Mouse (Mus musculus): Measurements from ENCODE around the gene Rfx7. TPM values are rescaled to one million over a fixed set of nuclear protein-coding genes. Genes with fewer than 3 reads are reported as not detected.

Rfx7 gene
- polyA plus RNA-seq, 1 experiment from 2014 or later: 4.0 TPM

- WGBS: 0% methylated on average over 2 of the region's 2 CpGs
- H3K9me3 ChIP-seq (ENCODE audit: low read length): no peaks in the 10 kb centered on the region
- DNase-seq (ENCODE audit: low spot score) (peak; percentile 15), ATAC-seq (no peak)
- peak overlapping the region; percentile 97 for H3K27ac ChIP-seq (ENCODE audit: low read length)
- TF ChIP-seq EP300 (IDR thresholded peaks at IDR 0.05): no peak
- TF ChIP-seq CTCF (IDR thresholded peaks at IDR 0.05): no peak
- peak overlapping the region; percentile 91 for H3K9ac ChIP-seq (replicated peaks; ENCODE audit: low read depth)
- H3K27me3 ChIP-seq (replicated peaks; ENCODE audit: insufficient read depth, low read length): no peaks in the 10 kb centered on the region
- no peaks in the 10 kb centered on the region for H3K36me3 ChIP-seq (ENCODE audit: insufficient read depth, low read length)
- H3K4me1 ChIP-seq (ENCODE audit: insufficient read depth, low read depth, low read length): peaks cover 3% of the 10 kb centered on the region; the same call in 1 of the 2 replicates
- peak overlapping the region; percentile 87 for H3K4me2 ChIP-seq (replicated peaks; ENCODE audit: low read depth, low read length)
- peak overlapping the region; percentile 98 for H3K4me3 ChIP-seq (ENCODE audit: low read depth, low read length)
These were observed 1.0 kb downstream of the Rfx7 start for GRCm38 (mm10) chr9:72533089-72533415.

GRCm38 (mm10) chr9:72534985-72535384 is 2.9 kb downstream of the Rfx7 start:
- peaks cover 3% of the 10 kb centered on the region; the same call in 1 of the 2 replicates for H3K4me1 ChIP-seq (ENCODE audit: insufficient read depth, low read depth, low read length)
- no peak for ATAC-seq
- no peak overlapping the region for H3K27ac ChIP-seq (ENCODE audit: low read length)
- H3K36me3 ChIP-seq (ENCODE audit: insufficient read depth, low read length): no peaks in the 10 kb centered on the region
- 72% methylated on average over 2 of the region's 2 CpGs for WGBS
- H3K27me3 ChIP-seq (replicated peaks; ENCODE audit: insufficient read depth, low read length): no peaks in the 10 kb centered on the region
- DNase-seq (ENCODE audit: low spot score): no peak
- H3K4me2 ChIP-seq (replicated peaks; ENCODE audit: low read depth, low read length): no peak overlapping the region
- TF ChIP-seq EP300 (IDR thresholded peaks at IDR 0.05) (no peak), CTCF (IDR thresholded peaks at IDR 0.05) (no peak)
- H3K9ac ChIP-seq (replicated peaks; ENCODE audit: low read depth): no peak overlapping the region
- H3K9me3 ChIP-seq (ENCODE audit: low read length): no peaks in the 10 kb centered on the region
- H3K4me3 ChIP-seq (ENCODE audit: low read depth, low read length): no peak overlapping the region

- no peak overlapping the region for H3K4me2 ChIP-seq (replicated peaks; ENCODE audit: low read depth, low read length)
- H3K27ac ChIP-seq (ENCODE audit: low read length): no peak overlapping the region
- H3K9me3 ChIP-seq (ENCODE audit: low read length): no peaks in the 10 kb centered on the region
- H3K27me3 ChIP-seq (replicated peaks; ENCODE audit: insufficient read depth, low read length): no peaks in the 10 kb centered on the region
- peaks cover 3% of the 10 kb centered on the region; the same call in 1 of the 2 replicates for H3K4me1 ChIP-seq (ENCODE audit: insufficient read depth, low read depth, low read length)
- ATAC-seq (no peak), DNase-seq (ENCODE audit: low spot score) (no peak)
- no peaks in the 10 kb centered on the region for H3K36me3 ChIP-seq (ENCODE audit: insufficient read depth, low read length)
- TF ChIP-seq CTCF (IDR thresholded peaks at IDR 0.05): no peak
- no peak for TF ChIP-seq EP300 (IDR thresholded peaks at IDR 0.05)
- H3K9ac ChIP-seq (replicated peaks; ENCODE audit: low read depth): no peak overlapping the region
- WGBS: 51% methylated on average over 3 of the region's 3 CpGs
- H3K4me3 ChIP-seq (ENCODE audit: low read depth, low read length): no peak overlapping the region
These were observed 3.4 kb downstream of the Rfx7 start for GRCm38 (mm10) chr9:72535394-72535793.

DNA sequence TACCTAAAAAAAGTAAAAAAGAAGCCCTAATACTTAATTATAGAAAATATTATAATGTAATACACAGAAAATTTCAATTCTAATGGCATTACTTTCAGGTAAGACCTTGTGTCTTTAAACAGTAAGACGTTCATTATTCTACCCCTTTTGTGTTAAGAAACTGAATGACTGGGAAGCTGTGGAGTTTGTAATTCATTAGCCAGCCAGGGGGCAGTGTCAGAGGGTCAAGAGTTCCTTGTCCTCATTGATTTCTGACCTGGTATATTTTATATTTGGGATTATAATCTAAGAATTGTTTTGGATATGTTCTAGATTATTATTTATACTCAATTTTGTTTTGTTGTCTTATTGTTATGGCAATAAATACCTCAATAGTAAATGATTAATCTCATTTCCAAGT is 5.0 kb downstream of the Rfx7 start:
- no peak for TF ChIP-seq EP300 (IDR thresholded peaks at IDR 0.05)
- peak; percentile 30 for TF ChIP-seq CTCF (IDR thresholded peaks at IDR 0.05)
- 47% methylated on average over 1 of the region's 1 CpGs for WGBS

GRCm38 (mm10) chr9:72543590-72543989 is 11.6 kb downstream of the Rfx7 start:
- DNase-seq (ENCODE audit: low spot score) (no peak), ATAC-seq (no peak)
- TF ChIP-seq EP300 (IDR thresholded peaks at IDR 0.05) (no peak), CTCF (IDR thresholded peaks at IDR 0.05) (no peak)
- Histone ChIP-seq H3K4me3 (ENCODE audit: low read depth, low read length) (no peak overlapping the region), H3K4me2 (replicated peaks; ENCODE audit: low read depth, low read length) (no peak overlapping the region), H3K9ac (replicated peaks; ENCODE audit: low read depth) (no peak overlapping the region), H3K27me3 (replicated peaks; ENCODE audit: insufficient read depth, low read length) (no peaks in the 10 kb centered on the region), H3K9me3 (ENCODE audit: low read length) (no peaks in the 10 kb centered on the region), H3K36me3 (ENCODE audit: insufficient read depth, low read length) (no peaks in the 10 kb centered on the region), H3K4me1 (ENCODE audit: insufficient read depth, low read depth, low read length) (no peaks in the 10 kb centered on the region), H3K27ac (ENCODE audit: low read length) (no peak overlapping the region)

More for the DNA sequence above, 5.0 kb downstream of the Rfx7 start:
- H3K36me3 ChIP-seq (ENCODE audit: insufficient read depth, low read length): no peaks in the 10 kb centered on the region
- no peaks in the 10 kb centered on the region for H3K9me3 ChIP-seq (ENCODE audit: low read length)
- H3K9ac ChIP-seq (replicated peaks; ENCODE audit: low read depth): no peak overlapping the region
- no peak overlapping the region for H3K4me3 ChIP-seq (ENCODE audit: low read depth, low read length)
- H3K27me3 ChIP-seq (replicated peaks; ENCODE audit: insufficient read depth, low read length): no peaks in the 10 kb centered on the region
- ATAC-seq (no peak), DNase-seq (ENCODE audit: low spot score) (peak; percentile 24)
- H3K4me2 ChIP-seq (replicated peaks; ENCODE audit: low read depth, low read length): no peak overlapping the region
- no peak overlapping the region for H3K27ac ChIP-seq (ENCODE audit: low read length)
- no peaks in the 10 kb centered on the region for H3K4me1 ChIP-seq (ENCODE audit: insufficient read depth, low read depth, low read length)

- H3K27ac ChIP-seq (ENCODE audit: low read length): no peak overlapping the region
- no peaks in the 10 kb centered on the region for H3K36me3 ChIP-seq (ENCODE audit: insufficient read depth, low read length)
- no peaks in the 10 kb centered on the region for H3K9me3 ChIP-seq (ENCODE audit: low read length)
- no peak overlapping the region for H3K4me2 ChIP-seq (replicated peaks; ENCODE audit: low read depth, low read length)
- 89% methylated on average over 1 of the region's 1 CpGs for WGBS
- TF ChIP-seq CTCF (IDR thresholded peaks at IDR 0.05): no peak
- no peak for TF ChIP-seq EP300 (IDR thresholded peaks at IDR 0.05)
- peak; percentile 15 for DNase-seq (ENCODE audit: low spot score)
- H3K27me3 ChIP-seq (replicated peaks; ENCODE audit: insufficient read depth, low read length): no peaks in the 10 kb centered on the region
- no peak overlapping the region for H3K9ac ChIP-seq (replicated peaks; ENCODE audit: low read depth)
- H3K4me3 ChIP-seq (ENCODE audit: low read depth, low read length): no peak overlapping the region
- H3K4me1 ChIP-seq (ENCODE audit: insufficient read depth, low read depth, low read length): no peaks in the 10 kb centered on the region
- ATAC-seq: no peak
These were observed 26.7 kb downstream of the Rfx7 start for GRCm38 (mm10) chr9:72558780-72559179.

DNA sequence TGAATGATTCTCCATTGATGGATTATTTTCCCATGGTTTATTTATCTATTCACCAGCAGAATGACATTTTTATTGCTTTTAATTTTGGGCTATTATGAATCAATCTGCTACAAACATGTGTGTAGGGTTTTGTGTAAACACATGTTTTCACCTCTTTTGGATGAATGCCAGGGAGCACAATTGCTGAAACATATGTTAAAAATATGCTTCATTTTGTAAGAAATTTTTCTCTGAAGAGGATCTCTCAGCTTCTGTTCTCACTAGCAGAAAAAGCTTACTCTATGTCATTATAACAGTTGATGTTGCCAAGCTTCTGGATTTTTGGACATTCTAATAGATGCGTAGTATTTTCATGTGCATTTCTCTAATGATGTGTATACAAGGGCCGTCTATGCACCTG is 28.3 kb downstream of the Rfx7 start:
- TF ChIP-seq EP300 (IDR thresholded peaks at IDR 0.05) (no peak), CTCF (IDR thresholded peaks at IDR 0.05) (no peak)
- Histone ChIP-seq H3K4me1 (ENCODE audit: insufficient read depth, low read depth, low read length) (no peaks in the 10 kb centered on the region), H3K9ac (replicated peaks; ENCODE audit: low read depth) (no peak overlapping the region), H3K27ac (ENCODE audit: low read length) (no peak overlapping the region), H3K4me2 (replicated peaks; ENCODE audit: low read depth, low read length) (no peak overlapping the region), H3K36me3 (ENCODE audit: insufficient read depth, low read length) (no peaks in the 10 kb centered on the region), H3K9me3 (ENCODE audit: low read length) (no peaks in the 10 kb centered on the region), H3K4me3 (ENCODE audit: low read depth, low read length) (no peak overlapping the region), H3K27me3 (replicated peaks; ENCODE audit: insufficient read depth, low read length) (no peaks in the 10 kb centered on the region)
- WGBS: 69% methylated on average over 2 of the region's 2 CpGs
- DNase-seq (ENCODE audit: low spot score) (no peak), ATAC-seq (no peak)
